Comparison of ENCODE assay signal across 9 mouse cellular contexts in genomic region chr13:114011019-114011418, GRCm38 (mm10).
DNase-seq lines count a peak whose midpoint lies in the region; ATAC-seq and TF ChIP-seq lines count a peak whose summit lies in the region.
"Had no signal": no experiment of that assay in that cellular context is flagged by ENCODE, and none has a peak within 500 bp of the region (broad histone marks: within the 10 kb centered on the region; RNA-seq: fewer than 3 reads in every experiment).

No protein-coding gene starts in this region.

- ATAC-seq in embryonic facial prominence, embryonic 12.5 days (ENCODE audit: insufficient number of reproducible peaks, insufficient read depth, low FRiP score, low TSS enrichment) = 0 out of 2 replicates have a peak, but pooled peaks have one; percentile 41
- ATAC-seq in midbrain, embryonic 13.5 days = peak; percentile 40; the same call in 1 of the 2 replicates
- ATAC-seq in inflammation-experienced regulatory T-cells, adult 6 months = no peak
- ATAC-seq: liver, embryonic 12.5 days had no signal

- H3K9ac ChIP-seq in embryonic facial prominence, embryonic 12.5 days = no peak overlapping the region
- no peak overlapping the region for H3K9ac ChIP-seq in midbrain, embryonic 13.5 days (replicated peaks)
- H3K9ac ChIP-seq: liver, embryonic 12.5 days had no signal

- H3K36me3 ChIP-seq in embryonic facial prominence, embryonic 12.5 days = no peaks in the 10 kb centered on the region
- no peaks in the 10 kb centered on the region for H3K36me3 ChIP-seq in midbrain, embryonic 13.5 days
- H3K36me3 ChIP-seq: liver, embryonic 12.5 days had no signal

- TF ChIP-seq CTCF in layer of hippocampus, adult 2 months (conservative IDR thresholded peaks at IDR 0.05) = no peak

- H3K27me3 ChIP-seq in embryonic facial prominence, embryonic 12.5 days = no peaks in the 10 kb centered on the region
- no peaks in the 10 kb centered on the region for H3K27me3 ChIP-seq in midbrain, embryonic 13.5 days
- H3K27me3 ChIP-seq: liver, embryonic 12.5 days had no signal

- peak; percentile 14 for DNase-seq in adipocyte (ENCODE audit: low spot score)
- peak; percentile 11 to 18 for DNase-seq in heart, postnatal 14 days
- DNase-seq in right cerebral cortex, adult 2 months (ENCODE audit: low spot score in 2 of 2) = no peak
- DNase-seq in adrenal gland, postnatal 36 days = no peak
- no peak for DNase-seq in layer of hippocampus, adult 2 months (ENCODE audit: low spot score in 2 of 2)

- intact Hi-C loops in heart, postnatal 14 days (cut with DNase I) = loop anchor here (5.0 kb wide), 1 partner anchor 109 kb away; no protein-coding TSS in a partner anchor

- H3K4me1 ChIP-seq in embryonic facial prominence, embryonic 12.5 days = peaks cover 3% of the 10 kb centered on the region; the same call in 1 of the 2 replicates
- peaks cover 16% of the 10 kb centered on the region; the same call in 1 of the 2 replicates for H3K4me1 ChIP-seq in midbrain, embryonic 13.5 days (replicated peaks)
- H3K4me1 ChIP-seq: liver, embryonic 12.5 days had no signal

- H3K4me3 ChIP-seq in embryonic facial prominence, embryonic 12.5 days = no peak overlapping the region
- H3K4me3 ChIP-seq in midbrain, embryonic 13.5 days (replicated peaks) = no peak overlapping the region
- H3K4me3 ChIP-seq in layer of hippocampus, adult 2 months = no peak overlapping the region
- H3K4me3 ChIP-seq: liver, embryonic 12.5 days had no signal

- WGBS in embryonic facial prominence, embryonic 12.5 days = 22% methylated on average over 12 of the region's 12 CpGs
- 51% methylated on average over 12 of the region's 12 CpGs for WGBS in midbrain, embryonic 13.5 days

- H3K4me2 ChIP-seq in embryonic facial prominence, embryonic 12.5 days (replicated peaks) = no peak overlapping the region; the same call in 1 of the 2 replicates
- H3K4me2 ChIP-seq in midbrain, embryonic 13.5 days (replicated peaks) = no peak overlapping the region
- H3K4me2 ChIP-seq: liver, embryonic 12.5 days had no signal

- no peaks in the 10 kb centered on the region for H3K9me3 ChIP-seq in embryonic facial prominence, embryonic 12.5 days
- no peaks in the 10 kb centered on the region for H3K9me3 ChIP-seq in midbrain, embryonic 13.5 days
- H3K9me3 ChIP-seq: liver, embryonic 12.5 days had no signal

- H3K27ac ChIP-seq in embryonic facial prominence, embryonic 12.5 days = no peak overlapping the region
- H3K27ac ChIP-seq in midbrain, embryonic 13.5 days = no peak overlapping the region
- no peak overlapping the region for H3K27ac ChIP-seq in layer of hippocampus, adult 2 months
- H3K27ac ChIP-seq: liver, embryonic 12.5 days had no signal

Comparison
In these comparisons a context has a peak if more than half of its experiments do, and no peak if none do; other contexts are left out.
1. DNase-seq: peak in adipocyte (single experiment) and heart, postnatal 14 days (2 of 2); none in right cerebral cortex, adult 2 months (0 of 2), adrenal gland, postnatal 36 days (0 of 2) and layer of hippocampus, adult 2 months (0 of 2).